Mouse (Mus musculus) layer of hippocampus, adult 9-10 months (tissue): ENCODE results near the gene Fus.

ENCODE experiments used
- DNase-seq: peaks from one replicate; pipeline ENCODE4 v3.0.0; 2022; ENCODE audit warnings: low spot score

Gene Fus

GRCm38 (mm10) chr7:127944614-127945013 lies 22.6 kb upstream of the Fus start:
- DNase-seq, result no peak

- DNase-seq, result no peak
Observed at GRCm38 (mm10) chr7:127946470-127947023, 20.7 kb upstream of the Fus start, which contains the start of gene Prss36. Gene Prss36 (minus strand): TSS chr7:127946725.

GRCm38 (mm10) chr7:127952864-127953581 lies 14.2 kb upstream of the Fus start:
- DNase-seq, result no peak

GRCm38 (mm10) chr7:127959364-127959763 lies 7.9 kb upstream of the Fus start:
- no peak for DNase-seq

GRCm38 (mm10) chr7:127966371-127966918 lies 812 bp upstream of the Fus start:
- no peak for DNase-seq

GRCm38 (mm10) chr7:127967922-127968828 lies 918 bp downstream of the Fus start:
- DNase-seq, result no peak

GRCm38 (mm10) chr7:127974413-127974930 lies 7.2 kb downstream of the Fus start:
- no peak for DNase-seq

- no peak for DNase-seq
Observed at GRCm38 (mm10) chr7:127978856-127979255, 11.6 kb downstream of the Fus start.

GRCm38 (mm10) chr7:127980606-127981005 lies 13.3 kb downstream of the Fus start:
- no peak for DNase-seq

- DNase-seq, result no peak
Observed at GRCm38 (mm10) chr7:127988904-127989303, 21.6 kb downstream of the Fus start.

- DNase-seq, result peak; percentile 65
Observed at GRCm38 (mm10) chr7:127991643-127992487, 24.6 kb downstream of the Fus start.

- DNase-seq, result no peak
Observed at GRCm38 (mm10) chr7:127992488-127993340, 25.5 kb downstream of the Fus start.

- no peak for DNase-seq
Observed at GRCm38 (mm10) chr7:127993341-127993977, 26.2 kb downstream of the Fus start, which contains the start of gene Pycard. Gene Pycard (minus strand): TSS chr7:127993867.

- DNase-seq, result no peak
Observed at GRCm38 (mm10) chr7:127999436-127999835, 32.2 kb downstream of the Fus start.

- no peak for DNase-seq
Observed at GRCm38 (mm10) chr7:128000068-128000950, 33.1 kb downstream of the Fus start.

- no peak for DNase-seq
Observed at GRCm38 (mm10) chr7:128003098-128003497, 35.8 kb downstream of the Fus start.

GRCm38 (mm10) chr7:128003688-128004087 lies 36.4 kb downstream of the Fus start, which contains the start of gene Trim72:
Gene Trim72 (plus strand): TSS chr7:128003949.
- DNase-seq, result no peak

GRCm38 (mm10) chr7:128004150-128004486 lies 36.9 kb downstream of the Fus start:
- no peak for DNase-seq
